Mouse (Mus musculus): Measurements from ENCODE around the gene Kctd19. TPM values are rescaled to one million over a fixed set of nuclear protein-coding genes. Genes with fewer than 3 reads are reported as not detected.

Kctd19 gene
- polyA plus RNA-seq, 1 experiment from 2014 or later, result not detected

GRCm38 (mm10) chr8:105349096-105349771 lies 64.1 kb downstream of the Kctd19 start:
- peaks cover 8% of the 10 kb centered on the region for H3K4me1 ChIP-seq (replicated peaks; ENCODE audit: control insufficient read depth, insufficient read depth, low read length)
- WGBS, result under 1% methylated on average over 31 of the region's 48 CpGs

GRCm38 (mm10) chr8:105348450-105349095 lies 64.7 kb downstream of the Kctd19 start, which contains the start of gene Slc9a5:
Slc9a5 (plus strand) TSS chr8:105348843.
- peak within 1 kb of the TSS; percentile 80 for H3K9ac ChIP-seq (ENCODE audit: low read length)
- H3K36me3 ChIP-seq (ENCODE audit: control insufficient read depth, insufficient read depth, low read length), result no peaks in the 10 kb centered on the region
- WGBS, result under 1% methylated on average over 34 of the region's 34 CpGs
- H3K4me3 ChIP-seq (ENCODE audit: low read depth, low read length), result peak within 1 kb of the TSS; percentile 63
- no peaks in the 10 kb centered on the region for H3K27me3 ChIP-seq (ENCODE audit: control insufficient read depth, insufficient read depth, low read length)
- no peaks in the 10 kb centered on the region for H3K9me3 ChIP-seq (ENCODE audit: control insufficient read depth, low read length)
- peaks cover 8% of the 10 kb centered on the region for H3K4me1 ChIP-seq (replicated peaks; ENCODE audit: control insufficient read depth, insufficient read depth, low read length)
- peak; percentile 91 for DNase-seq (ENCODE audit: low spot score)
- H3K27ac ChIP-seq (ENCODE audit: low read depth, low read length), result peak within 1 kb of the TSS; percentile 59
- peak; percentile 37 for ATAC-seq (replicated peaks; ENCODE audit: low FRiP score)
- H3K4me2 ChIP-seq (ENCODE audit: low read depth, low read length, severe bottlenecking), result peak within 1 kb of the TSS; percentile 78

More at GRCm38 (mm10) chr8:105349096-105349771, 64.1 kb downstream of the Kctd19 start:
- ATAC-seq (replicated peaks; ENCODE audit: low FRiP score), result peak; percentile 26
- H3K9me3 ChIP-seq (ENCODE audit: control insufficient read depth, low read length), result no peaks in the 10 kb centered on the region
- peak overlapping the region; percentile 63 for H3K4me3 ChIP-seq (ENCODE audit: low read depth, low read length)
- no peaks in the 10 kb centered on the region for H3K27me3 ChIP-seq (ENCODE audit: control insufficient read depth, insufficient read depth, low read length)
- no peaks in the 10 kb centered on the region for H3K36me3 ChIP-seq (ENCODE audit: control insufficient read depth, insufficient read depth, low read length)
- peak; percentile 81 for DNase-seq (ENCODE audit: low spot score)
- no peak overlapping the region for H3K27ac ChIP-seq (ENCODE audit: low read depth, low read length)
- peak overlapping the region; percentile 80 for H3K9ac ChIP-seq (ENCODE audit: low read length)
- peak overlapping the region; percentile 78 for H3K4me2 ChIP-seq (ENCODE audit: low read depth, low read length, severe bottlenecking)

GRCm38 (mm10) chr8:105347428-105348221 lies 65.7 kb downstream of the Kctd19 start, which contains the start of gene Fhod1:
Fhod1 (minus strand) TSS chr8:105347953.
- ATAC-seq (replicated peaks; ENCODE audit: low FRiP score) (peak; percentile 91), DNase-seq (ENCODE audit: low spot score) (peak; percentile 97)
- Histone ChIP-seq H3K4me2 (ENCODE audit: low read depth, low read length, severe bottlenecking) (peak within 1 kb of the TSS; percentile 78), H3K9me3 (ENCODE audit: control insufficient read depth, low read length) (no peaks in the 10 kb centered on the region), H3K4me1 (replicated peaks; ENCODE audit: control insufficient read depth, insufficient read depth, low read length) (peaks cover 8% of the 10 kb centered on the region), H3K9ac (ENCODE audit: low read length) (peak within 1 kb of the TSS; percentile 80), H3K27me3 (ENCODE audit: control insufficient read depth, insufficient read depth, low read length) (no peaks in the 10 kb centered on the region), H3K27ac (ENCODE audit: low read depth, low read length) (peak within 1 kb of the TSS; percentile 59), H3K36me3 (ENCODE audit: control insufficient read depth, insufficient read depth, low read length) (no peaks in the 10 kb centered on the region), H3K4me3 (ENCODE audit: low read depth, low read length) (peak within 1 kb of the TSS; percentile 63)
- WGBS, result under 1% methylated on average over 53 of the region's 53 CpGs

- WGBS, result 1% methylated on average over 33 of the region's 34 CpGs
- peak overlapping the region; percentile 64 for H3K9ac ChIP-seq (ENCODE audit: low read length)
- no peaks in the 10 kb centered on the region for H3K9me3 ChIP-seq (ENCODE audit: control insufficient read depth, low read length)
- DNase-seq (ENCODE audit: low spot score) (peak; percentile 76), ATAC-seq (replicated peaks; ENCODE audit: low FRiP score) (peak; percentile 11)
- H3K4me1 ChIP-seq (replicated peaks; ENCODE audit: control insufficient read depth, insufficient read depth, low read length), result peaks cover 8% of the 10 kb centered on the region
- no peaks in the 10 kb centered on the region for H3K27me3 ChIP-seq (ENCODE audit: control insufficient read depth, insufficient read depth, low read length)
- no peaks in the 10 kb centered on the region for H3K36me3 ChIP-seq (ENCODE audit: control insufficient read depth, insufficient read depth, low read length)
- peak overlapping the region; percentile 63 for H3K4me3 ChIP-seq (ENCODE audit: low read depth, low read length)
- no peak overlapping the region for H3K27ac ChIP-seq (ENCODE audit: low read depth, low read length)
- peak overlapping the region; percentile 78 for H3K4me2 ChIP-seq (ENCODE audit: low read depth, low read length, severe bottlenecking)
These were observed 66.5 kb downstream of the Kctd19 start for GRCm38 (mm10) chr8:105346611-105347427.

GRCm38 (mm10) chr8:105345061-105345975 lies 68.0 kb downstream of the Kctd19 start:
- WGBS, result 71% methylated on average over 7 of the region's 7 CpGs
- no peaks in the 10 kb centered on the region for H3K9me3 ChIP-seq (ENCODE audit: control insufficient read depth, low read length)
- ATAC-seq (replicated peaks; ENCODE audit: low FRiP score) (no peak), DNase-seq (ENCODE audit: low spot score) (peak; percentile 40)
- no peaks in the 10 kb centered on the region for H3K27me3 ChIP-seq (ENCODE audit: control insufficient read depth, insufficient read depth, low read length)
- no peak overlapping the region for H3K4me3 ChIP-seq (ENCODE audit: low read depth, low read length)
- H3K4me2 ChIP-seq (ENCODE audit: low read depth, low read length, severe bottlenecking), result no peak overlapping the region
- H3K9ac ChIP-seq (ENCODE audit: low read length), result no peak overlapping the region
- H3K4me1 ChIP-seq (replicated peaks; ENCODE audit: control insufficient read depth, insufficient read depth, low read length), result peaks cover 8% of the 10 kb centered on the region
- no peak overlapping the region for H3K27ac ChIP-seq (ENCODE audit: low read depth, low read length)
- H3K36me3 ChIP-seq (ENCODE audit: control insufficient read depth, insufficient read depth, low read length), result no peaks in the 10 kb centered on the region

GRCm38 (mm10) chr8:105343791-105344574 lies 69.3 kb downstream of the Kctd19 start:
- Histone ChIP-seq H3K4me3 (ENCODE audit: low read depth, low read length) (no peak overlapping the region), H3K9me3 (ENCODE audit: control insufficient read depth, low read length) (no peaks in the 10 kb centered on the region), H3K9ac (ENCODE audit: low read length) (no peak overlapping the region), H3K27me3 (ENCODE audit: control insufficient read depth, insufficient read depth, low read length) (no peaks in the 10 kb centered on the region), H3K36me3 (ENCODE audit: control insufficient read depth, insufficient read depth, low read length) (no peaks in the 10 kb centered on the region), H3K4me1 (replicated peaks; ENCODE audit: control insufficient read depth, insufficient read depth, low read length) (peaks cover 8% of the 10 kb centered on the region), H3K4me2 (ENCODE audit: low read depth, low read length, severe bottlenecking) (no peak overlapping the region), H3K27ac (ENCODE audit: low read depth, low read length) (no peak overlapping the region)
- no peak for DNase-seq (ENCODE audit: low spot score)
- 79% methylated on average over 6 of the region's 8 CpGs for WGBS
- no peak for ATAC-seq (replicated peaks; ENCODE audit: low FRiP score)

- WGBS, result 81% methylated on average over 4 of the region's 4 CpGs
These were observed 70.5 kb downstream of the Kctd19 start for GRCm38 (mm10) chr8:105342768-105343167.

More at GRCm38 (mm10) chr8:105342768-105343167, 70.5 kb downstream of the Kctd19 start:
- no peaks in the 10 kb centered on the region for H3K27me3 ChIP-seq (ENCODE audit: control insufficient read depth, insufficient read depth, low read length)
- ATAC-seq (replicated peaks; ENCODE audit: low FRiP score), result no peak
- H3K4me3 ChIP-seq (ENCODE audit: low read depth, low read length), result no peak overlapping the region
- no peak overlapping the region for H3K9ac ChIP-seq (ENCODE audit: low read length)
- H3K27ac ChIP-seq (ENCODE audit: low read depth, low read length), result no peak overlapping the region
- no peaks in the 10 kb centered on the region for H3K9me3 ChIP-seq (ENCODE audit: control insufficient read depth, low read length)
- no peak overlapping the region for H3K4me2 ChIP-seq (ENCODE audit: low read depth, low read length, severe bottlenecking)
- DNase-seq (ENCODE audit: low spot score), result no peak
- peaks cover 5% of the 10 kb centered on the region; the same call in 1 of the 2 replicates for H3K4me1 ChIP-seq (replicated peaks; ENCODE audit: control insufficient read depth, insufficient read depth, low read length)
- no peaks in the 10 kb centered on the region for H3K36me3 ChIP-seq (ENCODE audit: control insufficient read depth, insufficient read depth, low read length)
